Mouse (Mus musculus): ENCODE measurements around the gene Fam205a1.
"Not testable (repeated sequence)": the region's sequence is repeated elsewhere in the genome, so short reads cannot be mapped to it uniquely, and the experiment has no call there.

Fam205a1 gene

DNA sequence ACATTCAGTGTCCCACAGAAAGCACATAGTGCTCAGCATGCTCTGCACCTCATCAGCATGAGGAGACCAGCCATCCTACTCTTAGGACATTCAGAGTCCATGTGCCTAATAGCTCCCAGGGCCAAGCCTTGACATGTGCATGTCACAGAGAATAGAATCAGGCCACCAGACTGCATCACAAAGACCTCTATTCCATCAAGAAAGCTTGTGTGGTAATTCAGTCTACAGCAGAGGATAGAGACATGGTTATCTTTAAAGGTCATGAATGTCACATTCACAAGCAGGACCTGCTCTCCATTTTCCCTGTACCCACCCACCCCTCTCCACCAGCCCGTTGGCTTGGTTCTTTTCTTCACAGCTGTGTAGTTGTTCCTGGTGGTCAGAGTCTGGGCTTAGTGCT lies at the start of gene Fam205a1:
TSS of gene Fam205a1 (minus strand) at position 101 of the 400 bp plus-strand sequence.
- not testable (repeated sequence) for DNase-seq (ENCODE audit: low spot score)

DNA sequence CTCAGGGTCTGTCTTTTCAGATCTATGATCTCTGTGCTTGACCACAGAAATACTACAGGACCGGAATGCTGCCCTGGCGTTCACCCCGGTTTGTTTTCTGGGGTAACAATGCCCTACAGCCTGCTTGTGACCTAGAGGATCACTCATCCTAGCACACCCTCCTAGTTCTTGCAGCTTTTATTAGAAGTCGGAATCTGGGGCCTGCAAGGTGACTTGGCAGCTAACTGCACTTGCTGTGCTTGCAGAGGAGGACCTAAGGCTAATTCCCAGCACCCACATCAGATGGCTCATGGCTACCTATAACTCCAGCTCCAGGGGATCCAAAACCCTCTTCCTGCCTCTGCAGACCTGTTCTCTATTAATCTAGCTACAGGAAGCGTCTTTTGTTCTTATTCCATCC lies 49.0 kb upstream of the Fam205a1 start:
- no peak for DNase-seq (ENCODE audit: low spot score)

DNA sequence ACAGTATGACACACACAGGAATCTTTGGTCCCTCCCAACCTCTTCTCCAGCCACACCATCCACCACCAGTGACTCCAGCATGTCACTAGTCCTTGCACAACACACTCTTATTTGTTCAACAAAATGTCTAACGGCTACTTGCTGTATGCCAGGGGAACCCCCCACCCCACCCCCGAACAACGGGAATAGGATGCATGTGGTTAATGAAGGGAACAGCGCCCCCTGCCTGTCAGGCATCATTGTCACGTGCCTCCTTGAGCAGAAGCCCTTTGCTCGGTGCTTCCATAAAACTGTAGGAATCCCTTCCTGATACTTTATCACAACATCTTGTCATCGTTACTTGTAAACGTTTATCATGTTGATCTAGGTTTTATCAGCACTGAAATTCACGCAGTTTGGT lies 48.5 kb upstream of the Fam205a1 start:
- DNase-seq (ENCODE audit: low spot score) = no peak

- no peak for DNase-seq (ENCODE audit: low spot score)
These were observed 47.2 kb upstream of the Fam205a1 start for GRCm38 (mm10) chr4:42900878-42901277.

GRCm38 (mm10) chr4:42898914-42899313 lies 45.2 kb upstream of the Fam205a1 start:
- DNase-seq (ENCODE audit: low spot score) = no peak

DNA sequence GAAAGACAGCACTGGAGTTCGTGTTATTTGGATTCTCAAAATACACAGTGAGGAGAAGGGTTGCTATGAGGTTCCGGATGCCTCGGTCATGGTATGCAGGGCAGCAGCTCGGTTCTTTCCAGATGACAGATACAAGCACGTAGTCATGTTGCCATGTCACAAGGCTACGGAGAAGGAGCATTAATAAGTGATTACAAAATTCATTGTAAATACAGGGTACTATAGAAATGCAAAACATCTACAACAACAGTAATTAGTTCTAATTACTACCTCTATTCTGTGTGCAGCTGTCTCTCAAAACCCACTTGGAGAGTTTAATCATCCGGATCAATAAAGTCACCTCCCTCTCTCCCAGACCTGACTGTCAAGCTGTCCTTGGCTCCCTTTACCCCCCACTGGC lies 41.4 kb upstream of the Fam205a1 start:
- DNase-seq (ENCODE audit: low spot score) = no peak

DNA sequence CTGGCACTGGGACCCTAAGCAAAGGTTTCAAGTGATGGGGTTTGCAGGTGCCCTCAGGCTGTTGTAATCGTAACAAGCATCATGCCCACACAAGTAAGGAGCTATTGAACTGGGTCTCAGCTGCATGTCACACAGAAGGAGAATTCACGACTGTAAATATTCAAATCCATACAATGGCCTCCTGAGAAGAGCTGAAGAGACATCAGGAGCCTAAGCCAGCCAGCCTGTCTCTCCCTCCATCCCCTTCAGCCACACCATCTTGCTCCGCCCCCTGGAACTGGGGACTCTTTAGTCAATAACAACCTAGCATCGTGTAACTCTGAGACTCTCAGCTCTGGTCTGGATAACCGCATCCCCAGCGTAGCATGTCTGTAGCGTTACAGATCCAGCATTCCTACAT lies 37.5 kb upstream of the Fam205a1 start:
- no peak for DNase-seq (ENCODE audit: low spot score)

- DNase-seq (ENCODE audit: low spot score) = no peak
These were observed 35.1 kb upstream of the Fam205a1 start for GRCm38 (mm10) chr4:42888806-42889205.

- DNase-seq (ENCODE audit: low spot score) = no peak
These were observed 33.2 kb upstream of the Fam205a1 start for GRCm38 (mm10) chr4:42886926-42887325.

DNA sequence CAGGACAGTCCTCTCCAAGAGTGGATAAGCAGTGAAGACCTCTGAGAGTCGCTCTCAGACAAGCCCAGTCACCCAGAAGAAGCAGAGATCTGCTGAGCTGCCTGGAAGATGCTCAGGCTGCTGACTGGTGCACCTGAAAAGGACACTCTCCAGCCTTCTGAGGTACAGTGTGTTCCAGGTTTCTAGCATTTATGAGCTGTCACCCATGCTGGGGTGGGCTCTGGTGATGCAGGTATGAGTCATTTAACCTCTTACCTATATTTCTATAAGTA lies 26.9 kb upstream of the Fam205a1 start:
- DNase-seq (ENCODE audit: low spot score) = no peak

GRCm38 (mm10) chr4:42879829-42880676 lies 26.4 kb upstream of the Fam205a1 start:
- peak; percentile 14 for DNase-seq (ENCODE audit: low spot score)

DNA sequence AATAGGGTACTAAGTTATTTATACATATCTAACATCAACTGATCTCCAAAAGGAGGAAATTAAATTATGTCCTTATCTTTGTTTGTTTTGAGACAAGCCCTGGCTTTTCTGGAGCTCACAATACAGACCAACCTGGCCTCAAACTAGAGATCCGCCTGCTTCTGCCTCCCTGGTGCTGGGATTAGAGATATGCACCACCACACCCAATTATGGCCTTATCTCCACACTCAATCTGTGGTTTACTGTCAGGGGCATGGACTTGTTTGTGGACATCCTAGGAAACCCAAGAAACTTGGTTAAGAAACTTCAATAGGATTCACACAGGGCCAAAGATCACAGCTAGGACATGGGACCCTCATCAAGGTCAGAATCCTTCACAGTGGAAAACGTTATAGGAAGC lies 24.0 kb upstream of the Fam205a1 start:
- no peak for DNase-seq (ENCODE audit: low spot score)

DNA sequence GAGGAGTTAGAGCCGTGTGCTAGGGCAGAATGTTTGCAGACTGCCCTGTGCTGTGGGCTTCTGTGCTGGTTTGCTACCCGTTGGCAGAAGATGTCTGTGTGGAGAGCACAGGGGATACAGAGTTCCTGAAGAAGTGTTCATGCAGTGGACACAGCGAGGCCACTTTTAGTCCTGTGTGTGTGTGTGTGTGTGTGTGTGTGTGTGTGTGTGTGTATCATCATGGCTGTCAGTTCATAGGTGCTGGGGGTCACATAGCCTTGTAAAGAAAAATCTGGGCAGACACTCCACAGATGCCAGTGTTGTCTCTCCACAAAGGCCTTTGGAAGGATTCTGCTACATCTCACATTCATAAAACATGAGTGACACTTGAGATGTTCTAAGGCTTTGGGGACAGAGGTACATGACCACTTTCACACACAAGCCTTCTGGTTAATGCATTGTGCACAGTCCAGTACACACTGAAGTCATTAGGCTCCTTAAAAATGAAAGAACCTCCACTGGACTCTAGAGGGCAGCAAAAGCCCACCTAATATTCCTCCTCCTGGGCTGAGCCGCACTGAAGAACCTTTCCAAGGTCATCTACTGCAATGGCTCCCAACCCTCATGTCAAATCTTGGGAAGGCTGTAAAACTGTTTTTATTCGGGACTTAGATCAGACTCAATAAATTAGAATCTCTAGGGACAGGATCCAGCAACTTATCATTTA lies 23.1 kb upstream of the Fam205a1 start:
- peak; percentile 75 for DNase-seq (ENCODE audit: low spot score)

DNA sequence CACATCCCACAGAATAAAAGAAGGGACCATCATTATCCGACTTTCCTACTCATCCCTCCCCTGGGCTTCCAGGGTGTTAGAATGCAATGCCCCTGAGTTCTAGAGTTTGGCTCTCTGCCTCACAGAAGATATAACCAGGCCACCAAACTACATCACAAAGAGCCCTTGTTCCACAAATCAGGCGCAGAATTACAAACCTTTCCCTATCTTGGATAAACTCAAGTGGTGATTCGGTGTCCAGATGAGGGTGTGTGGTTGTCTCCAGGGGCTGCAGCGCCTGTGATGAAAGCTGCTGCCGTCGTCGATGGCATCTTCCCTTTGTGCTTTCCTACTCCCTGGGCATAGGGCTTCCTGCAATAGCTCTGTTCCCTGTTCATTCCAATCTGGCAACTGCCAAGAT lies 20.4 kb upstream of the Fam205a1 start, which contains the start of gene Fam205c:
TSS of gene Fam205c (minus strand) at position 101 of the 400 bp plus-strand sequence.
- no peak for DNase-seq (ENCODE audit: low spot score)

DNA sequence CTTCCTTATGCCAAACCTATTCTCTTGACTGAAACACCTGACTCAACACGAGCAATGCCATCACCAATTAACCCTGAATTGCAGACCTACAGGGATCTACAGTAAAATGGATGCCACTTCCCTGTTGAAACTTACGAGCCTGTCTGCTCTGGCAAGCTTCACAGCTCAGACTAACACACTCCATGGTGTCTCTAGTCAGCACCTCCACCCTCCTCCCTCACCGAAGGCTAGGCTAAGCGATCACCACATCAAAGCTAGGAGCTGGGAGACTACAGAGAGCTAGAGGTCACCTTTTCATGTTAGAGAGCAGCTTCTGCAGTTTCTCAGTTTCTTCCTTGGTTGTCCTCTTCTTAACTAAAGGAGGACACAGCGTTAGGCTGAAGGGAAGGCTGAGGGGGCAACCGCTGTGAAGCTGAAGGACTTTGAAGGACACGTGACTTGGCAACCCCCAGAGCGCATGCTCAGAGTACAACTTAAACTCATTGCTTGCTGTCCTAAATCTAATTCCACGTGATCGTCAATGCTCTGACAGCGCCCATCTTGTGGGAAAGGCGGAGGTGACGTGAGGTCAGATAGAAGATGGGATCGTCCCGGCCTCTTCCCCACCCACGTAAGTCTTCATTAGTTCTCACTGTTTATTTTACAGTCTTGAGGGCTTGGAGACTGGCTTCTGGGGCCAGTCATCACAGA lies 19.2 kb upstream of the Fam205a1 start:
- DNase-seq (ENCODE audit: low spot score) = no peak

DNA sequence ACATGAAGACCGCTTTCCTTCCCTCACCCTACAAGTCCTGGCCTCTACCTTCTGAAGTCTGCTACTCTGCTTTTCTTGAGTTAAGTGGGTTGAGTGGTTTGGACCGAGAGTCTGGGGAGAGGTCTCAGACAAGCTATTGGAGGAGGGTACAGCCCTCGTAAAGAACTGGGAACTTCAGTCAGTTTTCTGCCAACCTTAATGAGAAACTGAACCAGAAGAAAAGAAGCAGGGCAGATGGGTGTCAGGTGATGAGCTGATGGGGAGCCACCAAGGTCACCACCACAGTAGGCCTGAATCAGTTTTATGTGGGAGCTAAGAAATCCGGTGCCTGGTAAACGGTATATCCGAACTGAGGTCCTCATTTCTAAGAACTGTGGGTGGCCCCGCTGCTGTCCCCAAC lies 18.5 kb upstream of the Fam205a1 start:
- no peak for DNase-seq (ENCODE audit: low spot score)

DNA sequence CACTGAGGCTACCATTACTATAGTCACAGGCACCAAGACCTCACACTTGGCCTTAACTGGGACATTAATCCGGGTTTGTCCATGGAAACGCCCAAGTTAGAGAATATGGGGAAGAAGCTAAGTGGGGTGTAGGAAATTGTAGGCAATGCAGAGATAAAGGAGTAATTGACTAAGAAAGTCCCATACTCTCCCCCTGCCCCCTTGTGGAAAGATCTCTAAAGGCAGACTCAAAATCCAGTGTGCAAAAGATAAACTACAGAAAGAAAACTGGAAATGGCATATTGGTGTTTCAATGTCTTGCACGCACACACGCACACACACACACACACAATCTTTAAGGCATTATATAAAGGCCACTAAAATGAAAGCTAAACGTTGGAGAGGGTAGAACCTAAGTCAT lies 17.1 kb upstream of the Fam205a1 start:
- DNase-seq (ENCODE audit: low spot score) = no peak

- no peak for DNase-seq (ENCODE audit: low spot score)
These were observed 14.5 kb upstream of the Fam205a1 start for GRCm38 (mm10) chr4:42868193-42868592.

- DNase-seq (ENCODE audit: low spot score) = no peak
These were observed 13.7 kb upstream of the Fam205a1 start for GRCm38 (mm10) chr4:42867390-42867789.

- not testable (repeated sequence) for DNase-seq (ENCODE audit: low spot score)
These were observed 9.8 kb upstream of the Fam205a1 start for GRCm38 (mm10) chr4:42863487-42863886.

DNA sequence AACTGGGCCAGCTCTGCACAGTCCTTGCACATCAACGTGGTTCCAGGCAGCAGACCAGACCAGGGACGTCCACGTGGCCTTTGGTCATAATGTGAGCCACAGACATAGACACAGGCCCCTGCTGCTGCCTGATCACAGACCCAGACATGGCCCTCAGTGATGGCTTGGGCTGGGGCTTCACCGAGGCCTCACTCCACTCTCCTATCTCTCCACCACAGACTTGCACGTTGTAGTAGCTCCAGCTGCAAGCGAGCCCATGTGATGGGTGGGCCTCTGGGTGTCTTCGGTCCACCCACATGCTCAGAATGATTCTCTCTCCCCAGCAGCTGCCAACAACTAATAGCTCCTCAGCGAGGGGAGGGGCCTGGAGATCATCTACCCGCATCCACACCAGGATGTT lies 6.8 kb upstream of the Fam205a1 start:
- DNase-seq (ENCODE audit: low spot score) = not testable (repeated sequence)

DNA sequence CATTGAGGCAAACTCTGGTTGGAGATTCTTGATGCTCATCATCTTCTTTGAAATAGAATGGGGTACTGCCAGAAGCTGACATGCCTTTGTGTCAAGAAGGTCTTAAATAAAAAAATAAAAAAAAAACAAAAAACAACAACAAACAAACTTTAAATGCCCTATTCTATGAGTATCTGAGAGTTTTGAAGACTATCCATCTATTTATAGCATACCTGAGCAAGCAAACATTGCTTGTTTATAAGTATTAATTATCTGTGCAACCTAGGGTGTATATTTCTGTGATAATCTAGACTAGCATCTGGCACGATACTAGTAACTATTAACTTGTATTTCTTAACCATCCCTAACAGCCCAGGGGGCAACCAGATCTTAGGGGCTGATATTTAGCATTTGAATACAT lies 3.0 kb upstream of the Fam205a1 start, which contains the start of gene Gm12394:
TSS of gene Gm12394 (minus strand) at position 101 of the 400 bp plus-strand sequence.
- DNase-seq (ENCODE audit: low spot score) = not testable (repeated sequence)
